Mouse (Mus musculus): Measurements from ENCODE around the gene Hist1h2ah.

Hist1h2ah gene

DNA sequence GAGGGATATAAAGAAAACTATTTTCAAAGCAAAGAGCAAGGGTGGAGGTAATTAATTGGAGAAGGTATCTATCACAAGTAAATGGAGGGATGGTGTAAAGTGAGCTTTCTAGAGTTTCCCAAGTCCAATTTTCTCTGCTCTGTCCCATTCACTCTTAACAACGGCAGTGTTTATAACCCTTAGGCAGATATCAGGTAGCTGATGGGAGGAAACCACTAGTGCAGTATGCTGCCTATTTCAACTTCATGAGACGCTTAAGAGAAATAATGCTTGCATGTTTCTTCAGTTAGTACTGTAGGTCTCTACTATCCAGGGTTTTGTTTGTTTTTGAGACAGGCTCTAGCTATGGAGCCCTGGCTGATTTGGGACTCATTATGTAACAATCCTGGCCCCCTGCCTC is 2.0 kb upstream of the Hist1h2ah start:
- no peak for DNase-seq

DNA sequence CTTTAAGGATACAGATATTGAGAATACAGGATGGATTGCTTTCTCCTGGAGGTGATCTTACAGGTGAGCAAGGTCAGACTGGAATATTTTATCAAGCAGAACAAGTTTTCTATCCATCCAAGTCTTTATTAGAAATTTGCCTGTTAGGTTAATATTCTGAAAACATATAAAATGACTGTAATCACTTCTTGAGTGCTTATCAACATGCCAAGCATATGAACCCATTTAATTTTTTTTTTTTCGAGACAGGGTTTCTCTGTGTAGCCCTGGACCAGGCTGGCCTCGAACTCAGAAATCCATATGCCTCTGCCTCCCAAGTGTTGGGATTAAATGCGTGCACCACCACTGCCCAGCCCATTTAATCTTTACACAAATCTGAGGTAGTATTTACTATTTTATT is 1.6 kb upstream of the Hist1h2ah start:
- DNase-seq: no peak

DNA sequence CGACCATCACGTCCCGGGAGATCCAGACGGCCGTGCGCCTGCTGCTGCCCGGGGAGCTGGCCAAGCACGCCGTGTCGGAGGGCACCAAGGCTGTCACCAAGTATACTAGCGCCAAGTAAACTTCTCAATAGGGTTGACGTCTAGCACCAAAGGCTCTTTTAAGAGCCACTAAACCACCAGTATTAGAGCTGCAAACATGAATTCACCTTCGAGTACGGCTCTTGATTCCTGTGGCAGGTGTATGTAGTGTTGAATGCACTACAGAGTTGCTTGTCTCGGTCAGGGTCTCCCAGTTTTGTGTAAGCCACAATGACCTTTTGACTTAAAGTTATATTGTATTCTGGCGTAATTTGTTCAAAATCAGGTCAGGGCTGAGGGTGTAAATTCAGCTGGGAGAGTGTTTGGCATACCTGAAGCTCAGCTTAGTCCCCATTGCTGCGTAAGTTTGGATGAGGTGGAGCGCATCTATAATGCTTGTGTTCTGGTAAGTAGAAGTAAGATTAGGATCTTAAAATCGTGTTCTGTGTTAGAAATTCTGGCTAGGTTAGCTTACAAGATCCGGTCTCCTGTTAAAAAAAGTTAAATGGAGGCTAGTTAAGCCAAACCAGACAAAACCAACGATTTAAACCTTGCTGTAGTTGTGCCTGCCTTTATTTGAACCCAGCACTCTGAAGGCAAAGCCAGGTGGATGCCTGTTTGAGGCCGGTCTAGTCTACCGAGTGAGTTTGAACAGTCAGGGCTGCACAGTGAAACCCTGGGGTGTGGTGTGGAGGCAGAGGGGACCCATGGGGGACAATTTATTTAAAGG is 985 bp upstream of the Hist1h2ah start:
- no peak for DNase-seq

DNA sequence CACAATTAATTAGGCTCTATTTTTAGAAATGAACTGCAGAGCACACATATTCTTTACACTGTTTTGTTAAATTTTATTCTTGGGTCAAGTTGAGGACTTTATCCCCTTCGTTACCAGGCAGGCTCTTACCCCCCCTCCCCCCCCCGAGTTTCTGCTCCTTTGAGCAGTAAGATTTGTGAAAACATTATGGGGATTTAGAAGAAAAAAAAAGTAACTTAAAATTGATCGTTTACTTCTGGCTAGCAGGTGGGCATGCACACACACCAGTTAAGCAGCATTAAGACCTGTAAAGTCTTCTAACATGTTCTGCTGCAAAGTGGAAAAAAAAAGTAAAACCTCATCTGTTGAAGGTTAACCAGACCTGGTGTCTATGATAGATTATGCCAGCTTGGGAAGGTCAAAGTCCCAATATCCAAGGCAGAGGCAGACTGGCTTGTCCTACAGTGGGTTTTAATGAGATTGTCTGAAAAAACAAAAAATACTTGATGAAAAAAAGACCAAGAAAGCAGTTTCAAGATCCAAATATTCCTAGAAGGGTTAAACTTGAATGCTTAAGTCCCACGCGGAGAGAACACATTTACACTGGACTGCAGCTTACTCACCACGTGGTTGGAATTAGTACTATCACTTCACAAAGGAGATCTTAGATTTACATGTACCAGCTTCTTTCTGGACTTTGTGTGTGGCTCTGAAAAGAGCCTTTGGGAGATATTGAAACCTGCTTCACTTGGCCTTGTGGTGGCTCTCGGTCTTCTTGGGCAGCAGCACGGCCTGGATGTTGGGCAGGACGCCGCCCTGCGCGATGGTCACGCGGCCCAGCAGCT is 713 bp downstream of the Hist1h2ah start:
- DNase-seq: no peak

DNA sequence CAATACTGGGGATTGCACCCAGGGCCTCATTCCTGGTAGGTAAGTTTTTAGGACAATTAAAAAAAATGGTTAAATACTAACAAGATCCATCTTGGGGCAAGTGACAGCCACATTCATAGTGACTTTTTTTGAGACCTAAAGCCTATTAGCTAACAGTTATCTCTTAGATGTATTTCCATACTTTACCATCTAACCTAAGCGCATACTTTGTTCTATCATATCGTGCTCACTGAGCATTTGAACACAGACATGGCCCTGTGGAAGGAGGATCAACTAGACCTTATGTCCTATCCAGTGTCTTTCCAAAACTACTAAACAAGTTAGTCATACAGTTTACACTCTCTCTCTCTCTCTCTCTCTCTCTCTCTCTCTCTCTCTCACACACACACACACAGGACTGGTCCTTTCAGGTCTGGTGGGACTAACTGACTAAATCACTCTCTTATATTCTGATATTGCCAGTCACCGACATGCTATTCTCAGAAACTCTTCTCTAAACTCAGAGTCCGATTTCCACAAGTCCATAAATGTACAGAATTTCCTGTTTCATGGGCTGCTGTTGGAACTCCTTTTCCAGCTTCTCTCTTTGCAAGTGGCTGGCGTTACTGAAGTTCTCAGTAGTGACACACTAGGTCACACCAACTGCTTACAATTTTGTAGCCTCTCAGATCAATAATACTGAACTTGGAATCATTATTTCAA is 1.5 kb downstream of the Hist1h2ah start:
- no peak for DNase-seq

DNA sequence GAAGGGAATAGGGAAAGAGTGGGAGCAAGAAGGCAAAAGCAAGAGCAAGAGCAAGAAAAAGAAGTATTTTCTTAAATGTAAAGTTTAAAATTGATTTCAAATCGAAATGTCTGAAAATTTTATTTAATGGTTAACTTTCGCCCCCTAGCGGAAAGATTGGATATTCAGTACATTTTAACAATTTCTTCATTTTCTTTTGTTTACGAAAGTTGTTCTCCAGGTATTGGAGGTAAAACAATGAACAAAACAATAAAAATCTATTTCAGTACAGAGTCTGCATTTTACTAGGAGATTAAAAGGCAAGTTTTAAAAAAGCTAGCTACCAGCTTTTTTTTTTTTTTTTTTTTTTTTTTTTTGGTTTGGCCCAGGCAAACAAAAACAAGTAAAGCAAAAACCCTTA is 4.9 kb downstream of the Hist1h2ah start:
- no peak for DNase-seq

DNA sequence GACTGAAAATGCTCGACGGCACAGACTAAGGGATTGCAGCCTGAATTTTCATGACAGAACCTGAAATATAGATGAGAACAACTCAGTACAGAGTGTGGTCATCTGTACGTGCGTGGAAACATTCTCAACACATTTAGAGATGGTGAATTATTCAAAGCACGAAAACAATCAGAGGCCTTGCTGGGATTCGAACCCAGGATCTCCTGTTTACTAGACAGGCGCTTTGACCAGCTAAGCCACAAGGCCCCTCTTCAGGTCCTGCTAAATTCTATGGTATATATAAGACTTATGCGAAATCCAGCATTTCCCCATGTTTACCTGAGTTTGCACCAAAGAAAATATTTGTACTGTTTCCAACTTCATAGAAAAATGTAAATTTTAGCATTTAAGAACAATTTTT is 5.4 kb downstream of the Hist1h2ah start:
- DNase-seq: no peak

DNA sequence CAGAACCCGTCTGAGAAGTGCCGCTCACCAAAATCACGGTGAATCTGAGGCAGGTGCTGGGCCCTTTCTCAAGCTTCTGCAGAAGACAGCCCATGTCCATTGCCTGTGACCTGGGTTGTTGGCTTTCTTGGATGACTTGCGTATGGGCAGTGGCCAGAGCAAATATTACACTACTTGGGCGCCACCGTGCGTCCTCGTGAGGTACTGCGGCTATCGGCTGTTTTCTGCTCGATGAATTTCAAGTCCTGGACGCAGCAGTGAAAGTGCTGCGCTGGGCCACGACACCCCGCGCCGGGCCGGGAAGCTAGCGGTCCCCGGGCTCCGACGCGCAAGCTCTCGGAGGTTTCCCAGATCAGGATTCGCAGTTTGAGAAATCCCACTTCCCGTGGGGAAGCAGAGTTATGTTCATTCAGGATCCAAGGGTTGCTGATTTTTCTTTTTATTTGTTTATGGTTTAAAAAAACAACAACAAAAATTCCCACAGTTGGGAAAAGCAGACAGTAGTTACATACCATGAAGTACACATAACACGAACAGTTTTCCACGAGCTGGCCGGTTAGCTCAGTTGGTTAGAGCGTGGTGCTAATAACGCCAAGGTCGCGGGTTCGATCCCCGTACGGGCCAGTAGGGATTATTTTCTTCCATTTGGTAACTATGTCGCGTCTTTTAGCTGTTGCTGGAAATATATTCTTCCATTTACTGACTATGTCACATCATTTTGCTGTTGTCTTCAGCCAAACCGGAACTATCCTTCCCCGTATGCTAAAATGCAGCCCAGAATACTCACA is 6.5 kb downstream of the Hist1h2ah start:
- peak; percentile 93 for DNase-seq

DNA sequence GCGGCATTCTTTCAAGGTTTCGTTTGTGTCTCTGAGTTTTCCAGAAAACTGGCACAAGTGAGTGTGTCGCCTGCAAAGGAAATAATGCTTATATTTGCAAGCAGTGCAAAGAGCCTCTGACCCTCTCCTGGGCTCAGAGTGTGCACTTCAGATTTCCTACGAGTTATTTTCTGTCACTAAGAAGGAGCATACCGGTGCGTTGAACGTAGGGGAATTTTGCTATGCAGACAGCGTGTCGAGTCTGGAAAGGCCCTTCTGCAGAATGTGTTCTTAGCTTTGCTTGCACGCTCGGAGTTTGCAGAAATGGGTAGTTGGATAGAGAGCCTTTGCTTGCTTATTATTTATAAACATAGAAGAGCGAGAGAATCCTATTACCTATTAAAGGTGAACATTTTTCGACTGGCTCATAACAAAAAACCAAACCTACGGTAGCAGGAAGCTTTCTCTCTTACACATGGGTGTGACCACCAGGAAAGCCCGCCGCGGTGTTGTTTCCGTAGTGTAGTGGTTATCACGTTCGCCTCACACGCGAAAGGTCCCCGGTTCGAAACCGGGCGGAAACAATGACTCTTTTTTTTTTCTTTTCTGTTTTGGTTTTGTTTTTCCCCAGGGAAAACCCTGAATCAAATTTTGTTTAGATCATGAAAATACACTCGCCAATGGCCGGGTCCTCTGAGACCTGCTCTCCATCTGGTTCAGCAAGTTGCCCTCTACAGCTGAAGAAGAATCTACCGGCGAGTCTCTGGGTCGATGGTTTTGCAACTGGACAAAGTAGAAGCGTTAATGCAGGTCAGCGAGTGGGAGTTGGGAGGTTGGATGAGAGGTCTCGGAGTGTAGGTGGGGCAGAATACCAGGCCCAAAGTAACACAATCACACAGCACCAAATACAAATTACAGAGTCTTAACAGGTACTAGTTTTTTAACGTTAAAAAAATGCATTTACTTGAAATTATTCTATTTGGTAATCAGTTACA is 9.0 kb downstream of the Hist1h2ah start:
- peak; percentile 64 for DNase-seq

DNA sequence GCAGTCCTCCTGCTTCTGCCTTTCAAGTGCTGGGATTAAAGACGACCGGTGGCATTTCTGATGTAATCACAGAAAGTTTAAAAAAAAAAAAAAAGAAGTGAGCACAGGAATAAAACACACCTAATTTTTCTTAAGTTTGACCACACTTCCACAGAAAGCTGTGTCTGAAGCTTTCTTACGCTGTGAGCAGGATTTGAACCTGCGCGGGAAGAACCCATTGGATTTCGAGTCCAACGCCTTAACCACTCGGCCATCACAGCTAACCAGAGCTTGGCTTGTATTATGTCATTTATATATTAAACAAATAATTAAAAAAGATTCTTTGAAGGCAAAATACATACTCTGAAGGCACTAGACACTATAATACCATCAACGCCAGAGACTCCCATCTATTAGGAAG is 13.1 kb downstream of the Hist1h2ah start:
- DNase-seq: peak; percentile 62

DNA sequence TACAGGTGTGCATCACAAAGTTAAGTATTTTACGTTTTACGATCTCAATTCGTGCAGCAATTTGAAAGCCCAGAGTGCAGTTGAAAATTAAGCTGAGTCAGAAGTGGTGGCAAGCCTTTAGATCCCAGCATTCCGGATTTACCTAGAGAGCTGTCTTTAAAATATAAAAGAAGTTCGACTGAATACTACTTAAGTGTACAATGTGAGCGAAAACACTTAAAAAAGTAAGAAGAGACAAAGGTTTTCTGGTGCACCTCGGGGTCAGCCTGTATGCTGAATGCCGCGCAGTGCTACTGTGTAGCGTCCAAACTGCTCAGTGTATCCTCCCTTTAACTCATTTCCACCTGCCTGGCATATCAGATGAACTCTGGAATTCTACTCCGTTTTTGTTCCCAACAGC is 13.8 kb downstream of the Hist1h2ah start:
- no peak for DNase-seq

DNA sequence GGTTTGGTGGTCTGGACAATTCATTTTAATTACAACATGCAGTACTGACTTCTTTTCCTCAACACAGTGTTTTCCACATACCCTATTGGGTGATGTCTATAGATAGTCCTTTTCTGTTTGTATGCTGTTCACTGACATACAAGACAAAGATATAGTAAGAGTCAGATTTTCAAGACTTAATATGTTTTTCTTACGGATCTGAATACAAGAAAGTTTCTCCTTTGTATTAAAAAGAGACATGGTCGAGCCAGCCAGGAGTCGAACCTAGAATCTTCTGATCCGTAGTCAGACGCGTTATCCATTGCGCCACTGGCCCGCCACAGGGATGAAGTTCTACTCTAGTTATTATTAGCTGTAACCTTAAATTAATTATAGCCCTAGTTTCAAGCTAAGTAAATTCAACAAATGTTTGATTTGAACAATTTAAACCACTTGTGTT is 14.4 kb downstream of the Hist1h2ah start:
- DNase-seq: no peak

DNA sequence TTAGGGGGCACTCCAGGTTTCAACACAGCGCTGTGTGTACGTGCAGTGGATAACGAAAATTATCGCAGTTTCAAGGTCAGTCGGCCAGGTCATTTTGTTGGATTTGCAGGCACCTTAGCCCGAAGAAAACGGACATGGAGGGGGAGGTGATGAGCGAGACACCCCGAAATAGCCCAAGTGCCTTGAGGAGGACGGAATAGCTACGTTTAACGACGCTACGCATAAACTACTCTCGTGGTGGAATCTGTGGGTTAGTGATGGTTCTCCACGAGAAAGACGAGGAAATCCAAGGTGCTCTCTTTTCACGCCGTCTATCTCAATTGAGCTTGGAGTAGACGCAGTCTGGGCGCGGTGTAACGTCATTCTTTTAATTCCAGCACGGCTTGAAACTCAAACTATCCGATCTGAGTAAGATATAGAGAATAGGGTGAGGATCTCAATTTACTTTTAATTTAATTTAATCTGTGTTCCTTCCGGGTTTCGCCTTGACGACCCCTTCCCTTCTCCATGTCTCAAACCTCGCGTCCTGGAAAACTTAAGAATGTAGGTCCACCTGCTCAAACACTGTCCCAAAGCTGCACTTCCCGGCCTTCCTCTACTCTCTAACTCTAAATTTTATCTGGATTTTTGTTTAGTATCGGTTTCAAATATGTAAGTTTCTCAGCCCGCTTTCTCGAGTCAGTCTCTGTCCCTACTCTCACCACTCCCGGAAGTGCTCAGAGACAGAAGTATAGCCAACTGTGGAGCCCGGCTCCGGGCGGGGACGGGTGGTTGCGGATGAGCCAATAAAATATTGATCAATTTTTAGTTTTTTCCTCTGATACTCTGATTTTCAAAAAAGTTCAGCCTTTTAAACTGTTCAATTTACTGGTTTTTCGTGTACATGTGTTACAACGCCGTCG is 15.2 kb downstream of the Hist1h2ah start:
- DNase-seq: no peak

DNA sequence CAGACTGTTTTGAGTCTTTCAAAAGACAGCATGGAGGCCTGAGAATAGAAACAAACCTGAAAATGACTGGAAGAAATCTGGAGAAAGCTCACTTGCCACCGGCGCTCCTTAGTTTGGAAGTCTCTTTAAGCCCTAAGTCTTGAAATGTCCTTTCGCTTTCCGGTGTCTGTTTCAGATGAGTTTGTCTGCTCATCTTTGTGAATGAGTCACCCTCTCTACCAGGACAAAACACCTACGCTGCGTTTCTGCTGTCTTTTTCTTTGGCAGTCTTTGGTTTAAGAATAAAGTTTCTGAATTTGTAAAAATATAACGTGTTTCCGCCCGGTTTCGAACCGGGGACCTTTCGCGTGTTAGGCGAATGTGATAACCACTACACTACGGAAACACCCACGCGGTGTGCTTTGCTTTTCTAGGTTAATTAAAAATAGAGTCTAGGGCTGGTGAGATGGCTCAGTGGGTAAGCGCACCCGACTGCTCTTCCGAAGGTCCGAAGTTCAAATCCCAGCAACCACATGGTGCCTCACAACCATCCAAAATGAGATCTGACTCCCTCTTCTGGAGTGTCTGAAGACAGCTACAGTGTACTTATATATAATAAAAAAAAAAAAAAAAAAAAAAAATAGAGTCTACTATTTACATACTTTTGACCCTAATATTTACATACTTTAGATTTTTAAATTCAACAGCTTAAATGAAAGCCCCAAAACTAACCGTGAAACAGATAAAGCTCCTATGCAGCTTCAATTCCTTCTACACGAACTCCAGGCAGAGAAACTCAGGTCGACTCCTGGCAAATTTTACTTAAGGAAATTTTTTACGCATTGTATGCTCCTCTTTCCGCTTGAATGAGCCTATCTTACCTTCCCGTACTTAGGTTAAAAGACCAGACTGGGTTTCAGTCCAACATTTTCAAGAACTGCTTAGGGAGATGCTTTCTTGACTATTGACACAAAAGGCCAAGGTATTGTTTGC is 19.6 kb downstream of the Hist1h2ah start:
- peak; percentile 44 for DNase-seq

DNA sequence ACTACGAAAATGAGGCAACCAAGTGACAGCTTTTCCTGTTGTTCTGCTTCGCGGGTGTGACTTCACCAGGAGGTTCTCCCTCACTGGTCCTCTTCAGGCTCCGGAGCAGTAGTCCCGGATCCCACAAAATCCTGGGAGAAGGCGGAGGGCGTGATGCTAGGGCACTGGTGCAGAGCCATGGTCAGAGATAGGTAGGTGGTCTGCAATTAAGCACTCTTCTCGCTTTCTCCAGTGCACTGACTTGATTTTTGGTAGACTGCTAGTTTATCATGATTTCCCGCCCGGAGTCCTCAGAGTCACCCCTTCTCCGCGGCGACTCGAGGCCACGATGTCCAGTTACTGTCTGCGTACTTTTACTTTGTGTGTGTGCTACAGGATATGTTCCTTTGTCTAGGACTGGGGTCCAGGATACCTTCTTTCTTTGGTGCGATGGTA is 20.9 kb downstream of the Hist1h2ah start:
- DNase-seq: no peak

DNA sequence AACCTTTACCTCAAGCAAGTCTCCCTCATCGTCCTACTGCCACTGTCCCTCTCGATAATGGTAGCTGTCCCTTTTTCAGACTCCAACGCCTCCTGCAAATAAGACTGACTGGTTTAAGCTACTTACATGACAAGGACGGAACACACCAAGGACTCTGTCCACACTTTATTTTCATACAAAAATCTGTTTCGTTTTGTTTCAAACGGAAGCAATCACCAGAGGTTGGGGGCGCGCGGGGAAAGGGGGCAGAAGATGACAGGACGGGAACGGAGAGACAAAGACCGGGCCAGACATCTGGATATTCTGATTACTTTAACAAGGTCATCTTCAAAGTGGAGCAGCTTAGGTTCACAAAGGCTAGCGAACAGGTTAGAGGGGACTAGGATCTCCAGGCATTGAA is 21.7 kb downstream of the Hist1h2ah start:
- no peak for DNase-seq

DNA sequence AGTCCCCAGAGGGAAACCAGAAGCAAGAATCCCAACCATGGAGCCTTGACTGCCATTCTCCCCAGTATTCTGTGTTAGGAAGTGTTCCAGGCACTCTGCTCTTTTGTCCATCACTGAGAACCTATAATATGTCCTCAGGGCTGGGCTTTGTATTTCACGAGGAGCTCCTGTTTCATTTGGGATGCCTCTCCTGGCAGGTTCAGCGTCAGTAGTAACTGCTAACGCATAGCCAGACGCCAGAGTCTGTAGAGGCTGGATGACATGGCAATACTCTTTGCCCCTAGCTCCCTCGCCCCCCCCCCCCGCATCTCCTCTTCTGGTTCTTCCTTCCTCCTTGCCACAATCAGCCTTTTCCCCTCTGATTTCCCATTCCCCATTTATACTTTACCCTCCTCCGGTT is 25.7 kb downstream of the Hist1h2ah start, which contains the start of gene Prss16:
Gene Prss16, minus strand, starts transcription at position 101 of the 400 bp plus-strand sequence.
- DNase-seq: no peak

DNA sequence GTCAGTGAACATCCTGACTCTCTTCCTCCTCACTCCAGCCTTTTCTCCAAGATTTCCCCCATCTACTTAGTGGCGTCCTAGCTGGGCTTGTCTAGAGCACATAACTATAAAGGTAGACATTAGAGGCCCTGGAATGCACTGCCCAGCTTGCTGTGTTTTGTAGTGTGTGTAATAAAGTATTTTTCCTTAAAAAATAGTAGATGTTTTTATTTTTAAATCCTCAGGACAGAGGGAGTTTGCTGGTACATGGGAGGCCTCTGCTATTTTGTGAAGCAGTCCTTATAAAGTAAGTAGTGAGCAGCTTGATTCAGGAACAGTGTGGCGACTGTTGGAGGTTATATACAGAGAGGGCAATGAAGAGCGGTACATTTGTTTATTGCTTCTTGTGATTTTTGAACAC is 26.7 kb downstream of the Hist1h2ah start:
- no peak for DNase-seq

DNA sequence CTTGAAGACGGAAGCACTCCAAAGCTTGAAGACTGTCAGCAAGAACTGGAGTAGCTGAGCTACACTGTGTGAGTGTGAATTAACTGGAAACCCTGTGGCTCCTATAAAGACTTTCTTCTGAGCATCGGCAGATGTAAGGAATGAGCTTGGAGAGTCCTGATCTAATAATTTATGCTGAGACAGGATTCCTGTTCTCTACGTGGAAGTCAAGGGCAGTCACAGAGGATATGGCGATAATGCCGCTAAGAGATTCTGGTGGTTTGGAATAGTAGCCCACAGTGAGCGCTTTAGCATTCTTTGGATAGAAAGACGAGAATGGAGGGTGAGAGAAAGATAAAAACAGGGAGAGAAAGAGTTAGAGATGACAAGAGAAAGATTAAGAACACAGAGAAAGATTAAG is 27.5 kb downstream of the Hist1h2ah start:
- DNase-seq: no peak
